Mouse (Mus musculus): ENCODE data around the gene Tmem79.
"Not testable (repeated sequence)": the region's sequence is repeated elsewhere in the genome, so short reads cannot be mapped to it uniquely, and the experiment has no call there.

Tmem79 gene

DNA sequence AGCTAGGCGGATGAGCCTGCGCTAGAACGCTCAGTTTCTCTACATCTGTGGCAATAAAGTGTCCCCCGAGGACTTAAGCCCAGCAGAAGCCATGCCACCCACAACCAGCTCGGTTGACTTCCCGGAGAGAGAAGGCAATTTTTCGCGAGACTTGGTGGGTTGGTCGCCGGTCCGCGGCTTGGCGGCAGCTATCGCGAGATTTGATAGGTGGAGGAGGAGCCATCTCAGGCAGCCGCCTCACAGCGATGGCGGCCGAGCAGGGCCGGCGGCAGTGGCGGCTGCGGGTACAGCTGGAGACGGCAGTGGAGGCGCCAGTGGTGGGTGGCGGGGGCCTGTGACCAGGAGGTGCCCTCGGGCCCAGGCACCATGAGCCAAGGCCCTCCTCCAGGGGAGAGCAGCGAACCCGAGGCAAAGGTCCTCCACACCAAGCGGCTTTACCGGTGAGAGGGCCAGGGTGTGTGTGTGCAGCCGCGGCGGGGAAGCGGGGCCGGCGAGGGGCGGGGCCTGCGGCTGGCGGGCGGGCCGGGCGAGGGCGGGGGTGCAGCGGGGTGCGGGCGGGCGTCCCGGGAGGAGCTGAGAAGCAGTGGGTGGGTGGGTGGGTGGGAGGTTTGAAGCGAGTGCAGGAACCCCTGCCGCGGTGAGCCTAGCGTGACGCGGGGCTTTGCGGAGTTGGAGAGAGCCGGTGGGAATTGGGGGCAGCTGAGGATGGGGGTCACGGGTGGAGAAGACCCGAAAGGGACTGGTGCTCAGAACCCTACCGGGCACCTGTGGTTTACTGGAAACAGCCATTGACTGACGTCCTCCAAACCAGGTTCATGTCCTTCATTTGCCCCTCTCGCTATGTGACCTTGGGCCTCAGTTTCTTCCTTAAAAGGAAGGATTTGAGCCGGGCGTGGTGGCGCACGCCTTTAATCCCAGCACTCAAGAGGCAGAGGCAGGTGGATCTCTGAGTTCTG, at the start of gene Tmem79, which contains the start of gene Smg5:
Gene Tmem79 (minus strand): TSS at position 91 of the 956 bp plus-strand sequence.
Gene Smg5 (plus strand): TSS at position 203 of the 956 bp plus-strand sequence.
- DNase-seq (ENCODE audit: low spot score in 2 of 2), result peak; percentile 97 to 98

DNA sequence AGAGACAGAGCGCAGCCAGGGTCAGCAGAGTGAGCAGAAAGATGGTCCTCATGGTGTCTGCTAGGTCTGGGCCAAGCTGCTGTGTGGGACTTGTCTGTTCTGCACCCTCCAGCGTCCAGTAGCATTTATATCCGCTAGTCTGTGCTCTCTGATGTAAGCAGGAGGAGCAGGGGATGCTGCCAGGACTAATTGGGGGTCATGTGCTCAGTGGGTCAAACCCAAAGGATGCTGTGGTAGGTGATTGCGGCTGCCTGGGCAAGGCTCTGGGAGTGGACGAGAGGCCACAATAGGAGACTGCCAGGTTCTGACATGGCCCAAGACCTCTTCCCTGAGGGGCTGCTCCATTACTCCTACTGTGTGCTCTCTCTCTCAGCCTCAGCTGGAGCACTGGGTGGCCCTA, 48.4 kb upstream of the Tmem79 start, which contains the start of gene Bglap:
Gene Bglap (minus strand): TSS at position 101 of the 400 bp plus-strand sequence.
- DNase-seq (ENCODE audit: low spot score in 2 of 2), result no peak

GRCm38 (mm10) chr3:88382383-88382782, 46.4 kb upstream of the Tmem79 start:
- DNase-seq (ENCODE audit: low spot score in 2 of 2), result not testable (repeated sequence)

- peak in 1 of 2 experiments; percentile 64 for DNase-seq (ENCODE audit: low spot score in 2 of 2)
Observed at GRCm38 (mm10) chr3:88381389-88382315, 45.7 kb upstream of the Tmem79 start.

DNA sequence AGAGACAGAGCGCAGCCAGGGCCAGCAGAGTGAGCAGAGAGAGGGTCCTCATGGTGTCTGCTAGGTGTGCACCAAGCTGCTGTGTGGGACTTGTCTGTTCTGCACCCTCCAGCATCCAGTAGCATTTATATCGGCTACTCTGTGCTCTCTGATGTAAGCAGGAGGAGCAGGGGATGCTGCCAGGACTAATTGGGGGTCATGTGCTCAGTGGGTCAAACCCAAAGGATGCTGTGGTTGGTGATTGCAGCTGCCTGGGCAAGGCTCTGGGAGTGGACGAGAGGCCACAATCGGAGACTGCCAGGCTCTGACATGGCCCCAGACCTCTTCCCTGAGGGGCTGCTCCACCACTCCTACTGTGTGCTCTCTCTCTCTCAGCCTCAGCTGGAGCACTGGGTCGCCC, 42.7 kb upstream of the Tmem79 start, which contains the start of gene Bglap2:
Gene Bglap2 (minus strand): TSS at position 101 of the 400 bp plus-strand sequence.
- not testable (repeated sequence) for DNase-seq (ENCODE audit: low spot score in 2 of 2)

DNA sequence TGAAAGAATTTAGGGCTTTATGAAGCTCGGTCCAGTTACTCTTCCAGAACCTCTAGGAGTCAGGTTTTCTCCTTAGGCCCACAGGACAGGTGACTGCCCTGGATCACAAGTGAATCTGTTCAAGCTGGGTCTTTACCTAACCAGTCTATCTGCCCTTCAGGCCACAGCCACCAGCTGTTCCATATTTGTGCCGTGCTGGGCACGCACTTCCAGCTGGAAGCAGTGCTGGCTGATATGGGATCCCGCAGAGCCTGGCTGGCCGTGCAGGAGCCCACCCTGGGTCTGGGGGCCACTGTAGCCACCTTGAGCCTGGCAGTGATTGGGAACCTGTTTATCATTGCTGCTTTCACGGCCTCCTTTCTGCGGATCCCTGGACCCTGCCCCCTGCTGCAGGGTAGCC, 40.7 kb upstream of the Tmem79 start:
- DNase-seq (ENCODE audit: low spot score in 2 of 2), result not testable (repeated sequence)

DNA sequence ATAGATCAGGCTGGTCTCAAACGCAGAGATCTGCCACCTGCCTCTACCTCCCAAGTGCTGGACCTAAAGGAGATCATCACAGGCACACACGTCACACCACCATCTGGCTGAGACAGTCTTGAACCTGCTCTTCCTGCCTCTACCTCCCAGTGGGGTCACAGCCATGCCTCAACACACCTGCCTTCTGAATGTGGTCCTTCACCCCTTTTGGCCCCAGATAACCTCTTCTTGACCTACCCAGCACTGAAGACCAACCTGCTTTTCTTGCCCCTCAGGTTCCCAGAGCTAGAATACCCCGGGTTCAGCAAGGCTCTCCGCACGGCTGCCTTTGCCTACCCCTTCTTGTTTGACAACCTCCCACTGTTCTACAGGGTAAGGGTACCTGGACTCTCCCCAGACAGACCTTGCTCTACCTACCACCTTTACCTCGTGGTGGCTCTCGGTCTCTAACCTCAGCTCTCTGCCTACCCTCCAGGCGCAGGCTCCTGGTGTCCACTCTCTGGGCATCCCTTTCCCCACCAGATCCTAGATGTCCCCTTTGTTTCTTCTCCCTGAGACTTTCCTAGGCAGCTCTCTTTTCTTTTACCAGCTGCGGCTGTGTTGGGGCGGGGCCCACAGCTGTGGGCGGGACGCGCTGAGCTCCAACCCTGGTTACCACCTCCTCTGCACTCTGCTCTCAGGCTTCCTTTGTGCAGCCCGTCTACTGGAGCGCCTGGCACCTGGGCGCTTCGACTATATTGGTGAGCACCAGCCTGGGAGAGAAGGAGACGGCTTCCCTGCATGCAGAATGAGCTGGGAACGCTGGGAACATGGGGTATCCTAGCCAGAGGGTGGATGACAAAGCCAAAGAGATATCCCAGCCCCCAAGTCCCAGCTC, 40.0 kb upstream of the Tmem79 start:
- DNase-seq (ENCODE audit: low spot score in 2 of 2), result peak in 1 of 2 experiments; percentile 28

GRCm38 (mm10) chr3:88372643-88373042, 36.7 kb upstream of the Tmem79 start, which contains the start of gene Bglap3:
TSS of gene Bglap3 (minus strand) at chr3:88372743.
- not testable (repeated sequence) for DNase-seq (ENCODE audit: low spot score in 2 of 2)

- DNase-seq (ENCODE audit: low spot score in 2 of 2), result not testable (repeated sequence)
Observed at GRCm38 (mm10) chr3:88368511-88368910, 32.6 kb upstream of the Tmem79 start.

GRCm38 (mm10) chr3:88367517-88367916, 31.6 kb upstream of the Tmem79 start:
- DNase-seq (ENCODE audit: low spot score in 2 of 2), result not testable (repeated sequence)

- DNase-seq (ENCODE audit: low spot score in 2 of 2), result peak; percentile 35 to 74
Observed at GRCm38 (mm10) chr3:88366830-88367428, 31.0 kb upstream of the Tmem79 start.

DNA sequence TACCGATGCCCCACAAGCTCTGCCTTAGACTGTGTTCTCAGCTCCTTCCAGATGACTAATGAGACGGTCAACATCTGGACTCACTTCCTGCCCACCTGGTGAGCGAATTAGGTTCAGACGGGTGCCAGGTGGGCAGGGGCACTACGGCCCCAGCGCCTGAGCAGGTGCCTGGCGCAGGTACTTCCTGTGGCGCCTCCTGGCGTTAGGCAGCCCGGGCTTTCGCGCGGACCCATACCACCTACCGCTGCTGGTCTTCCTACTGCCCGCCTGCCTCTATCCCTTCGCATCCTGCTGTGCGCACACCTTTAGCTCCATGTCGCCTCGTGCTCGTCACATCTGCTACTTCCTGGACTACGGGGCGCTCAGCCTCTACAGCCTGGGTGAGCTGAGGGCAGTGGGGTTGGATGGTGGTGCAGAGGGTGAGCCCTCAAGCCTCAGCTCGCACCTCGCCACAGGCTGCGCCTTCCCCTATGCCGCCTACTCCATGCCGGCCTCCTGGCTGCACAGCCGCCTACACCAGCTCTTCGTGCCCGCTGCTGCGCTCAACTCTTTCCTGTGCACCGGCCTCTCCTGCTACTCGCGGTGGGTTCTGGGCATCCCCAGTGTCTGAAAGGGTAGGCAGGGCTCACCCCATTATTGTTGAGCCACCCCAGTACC, 29.9 kb upstream of the Tmem79 start:
- no peak for DNase-seq (ENCODE audit: low spot score in 2 of 2)

DNA sequence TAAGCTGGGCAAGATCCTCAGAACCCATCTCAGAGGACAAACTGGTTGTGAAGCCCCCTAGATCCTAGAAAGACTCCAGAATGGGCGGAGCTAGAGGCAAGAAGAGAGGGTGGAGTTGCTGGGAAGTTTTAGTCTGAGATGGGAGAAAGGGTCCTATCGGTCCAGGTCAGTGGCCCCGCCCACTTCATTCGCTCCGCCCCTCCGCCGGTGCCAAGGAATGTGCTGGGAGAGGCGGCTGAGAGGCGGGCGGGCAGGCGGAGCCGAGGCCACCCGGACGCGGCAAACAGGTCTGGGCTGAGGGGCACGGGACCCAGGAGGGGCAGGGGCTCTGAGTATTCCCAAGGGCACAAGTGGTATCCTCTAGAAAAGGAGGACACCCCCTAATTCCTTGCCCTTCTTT, 28.4 kb upstream of the Tmem79 start, which contains the start of gene Paqr6:
Gene Paqr6 (plus strand): TSS at position 248 of the 400 bp plus-strand sequence.
- peak; percentile 81 to 88 for DNase-seq (ENCODE audit: low spot score in 2 of 2)

DNA sequence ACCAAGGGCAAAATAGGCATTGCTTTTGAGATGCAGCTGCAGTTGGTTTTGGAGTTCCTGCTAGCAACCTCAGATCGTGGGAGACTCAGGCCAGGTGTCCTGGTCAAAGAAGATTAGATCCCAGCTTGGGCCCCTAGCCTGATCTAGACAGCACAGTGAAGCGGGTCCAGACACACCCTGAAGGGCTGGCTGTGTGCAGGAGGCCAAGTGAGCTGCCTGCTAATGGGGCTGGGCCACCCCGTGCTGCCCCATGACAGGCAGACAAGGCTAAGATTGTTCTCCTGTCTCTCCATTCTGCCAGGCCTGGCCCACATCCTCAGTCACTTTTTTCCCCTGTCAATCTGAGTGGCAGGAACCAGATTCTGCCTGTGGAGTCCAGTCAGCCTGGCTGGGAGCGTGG, 27.8 kb upstream of the Tmem79 start:
- peak; percentile 35 to 62 for DNase-seq (ENCODE audit: low spot score in 2 of 2)

DNA sequence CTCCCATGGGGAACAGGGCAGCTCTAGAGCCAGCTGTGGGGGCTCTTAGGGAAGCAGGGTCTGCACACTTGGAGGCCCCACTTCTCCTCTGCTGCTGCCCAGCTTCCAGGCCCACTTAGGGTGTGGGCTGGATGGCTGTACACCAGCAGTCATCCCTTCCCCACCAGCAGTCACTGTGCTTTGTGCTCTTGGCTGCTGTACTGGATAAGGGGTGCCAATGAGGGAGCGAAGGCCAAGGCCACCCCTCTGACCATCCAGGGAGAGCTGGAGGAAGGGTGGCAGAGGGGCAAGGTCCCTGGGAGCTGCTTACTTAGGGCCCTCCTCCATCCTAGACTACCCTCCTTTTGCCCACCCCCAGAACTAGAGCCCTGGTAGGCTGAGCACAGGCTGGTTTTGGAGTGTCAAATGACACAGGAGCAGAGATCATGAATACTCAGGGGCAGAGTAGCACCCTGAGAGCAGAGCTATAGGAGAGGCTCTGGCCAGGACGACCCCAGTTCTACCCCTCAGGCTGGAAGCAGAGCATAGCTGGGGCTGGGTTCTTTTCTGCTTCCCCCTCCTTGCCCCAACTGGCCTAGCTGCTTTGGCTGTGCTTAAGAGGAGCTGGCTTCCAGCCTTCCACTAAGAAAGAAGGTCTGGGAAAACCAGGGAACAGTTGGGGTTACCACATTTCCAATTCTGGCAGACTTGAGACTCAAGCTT, 25.8 kb upstream of the Tmem79 start:
- DNase-seq (ENCODE audit: low spot score in 2 of 2), result no peak

DNA sequence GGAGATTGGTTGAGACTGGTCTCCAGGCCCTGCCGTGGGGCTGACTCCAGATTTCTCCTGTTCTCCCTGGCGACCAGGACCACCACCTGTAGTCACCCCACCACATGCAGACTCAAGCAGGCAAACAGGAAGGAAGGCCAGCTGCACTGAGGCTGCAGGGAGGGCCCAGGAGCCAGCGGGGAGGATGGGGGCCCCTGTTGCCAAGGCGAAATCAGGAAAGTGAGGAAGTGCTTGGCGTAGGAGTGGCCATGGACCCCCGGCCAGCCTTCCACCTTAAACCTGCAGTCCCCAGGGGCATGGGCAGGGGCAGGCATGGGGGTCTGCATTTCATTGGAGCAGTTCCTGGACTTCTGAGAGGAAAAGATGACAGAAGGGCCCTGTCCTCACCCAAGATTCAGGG, 25.1 kb upstream of the Tmem79 start:
- no peak for DNase-seq (ENCODE audit: low spot score in 2 of 2)

- no peak for DNase-seq (ENCODE audit: low spot score in 2 of 2)
Observed at GRCm38 (mm10) chr3:88359989-88360388, 24.0 kb upstream of the Tmem79 start.

DNA sequence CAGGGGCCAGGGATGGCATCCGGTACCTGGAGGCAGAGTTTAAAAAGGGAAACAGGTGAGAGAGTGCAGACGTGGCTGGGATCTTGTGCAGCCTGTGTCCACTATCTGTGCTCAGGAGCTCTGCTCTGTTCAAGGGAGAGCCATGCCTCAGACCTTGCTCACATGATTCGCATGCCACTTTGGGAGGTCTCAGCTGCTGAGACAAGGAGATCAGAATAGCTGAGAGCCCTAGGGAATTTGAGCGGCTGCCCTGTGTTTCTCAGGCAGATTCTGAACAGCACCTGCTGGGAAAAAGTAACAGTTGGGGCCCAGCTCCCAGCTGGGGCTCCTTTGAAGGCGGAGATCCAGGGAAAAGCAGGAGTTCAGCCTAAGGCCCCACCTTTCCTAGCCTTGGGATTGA, 23.6 kb upstream of the Tmem79 start:
- no peak for DNase-seq (ENCODE audit: low spot score in 2 of 2)

Data from spleen, postnatal 10 days (tissue).